Mouse (Mus musculus): Measurements from ENCODE around the gene Tor1aip1. TPM values are rescaled to one million over a fixed set of nuclear protein-coding genes. Genes with fewer than 3 reads are reported as not detected.
"Not testable (repeated sequence)": the region's sequence is repeated elsewhere in the genome, so short reads cannot be mapped to it uniquely, and the experiment has no call there.

The Tor1aip1 gene
- polyA plus RNA-seq, 1 experiment from 2014 or later = 34.5 TPM

DNA sequence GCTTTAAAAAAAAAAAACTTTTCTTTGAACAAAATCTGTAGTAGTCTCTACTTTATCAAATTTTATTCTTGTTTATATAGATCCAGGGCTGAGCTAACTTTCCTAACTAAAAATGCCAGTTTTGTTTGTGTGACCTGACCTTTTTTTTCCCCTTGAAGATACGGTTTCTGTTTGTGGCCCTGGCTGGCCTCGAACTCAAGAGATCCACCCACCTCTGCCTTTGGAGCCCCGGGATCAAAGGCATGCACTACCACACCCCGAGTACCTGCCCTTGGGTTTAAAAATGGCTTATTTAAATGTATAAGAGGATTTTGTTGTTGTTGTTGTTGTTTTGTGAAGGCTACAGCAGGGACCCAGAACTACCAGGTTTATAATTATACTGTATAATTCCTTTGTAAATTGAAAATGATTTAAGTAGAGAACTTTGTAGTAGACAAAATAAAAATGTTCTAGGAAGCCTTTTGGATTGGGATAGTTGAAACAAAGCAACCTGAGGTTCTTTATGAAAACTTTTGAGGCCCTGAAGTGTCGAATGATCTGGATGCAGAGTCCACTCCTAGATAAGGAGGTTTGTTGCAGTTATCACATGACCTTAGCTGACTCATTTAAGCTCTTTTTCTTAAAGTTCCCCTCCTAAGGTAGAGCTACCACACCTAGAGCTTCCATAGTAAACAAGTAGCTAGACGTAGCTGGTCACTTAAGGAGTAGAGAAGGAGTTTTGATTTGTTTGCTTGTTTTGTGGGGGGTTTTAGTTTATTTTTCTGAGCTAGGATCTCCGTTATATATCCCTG, 5.4 kb upstream of the Tor1aip1 start:
- Histone ChIP-seq H3K27ac (replicated peaks in 1 of 2; ENCODE audit: control insufficient read depth in 1 of 2, insufficient read depth in 1 of 2, low read depth in 2 of 2, low read length in 2 of 2) (no peak overlapping the region), H3K9ac (ENCODE audit: low read length) (peak overlapping the region; percentile 86), H3K4me1 (ENCODE audit: control insufficient read depth in 2 of 2, insufficient read depth in 2 of 2, low read length in 2 of 2) (peaks cover 2 to 35% of the 10 kb centered on the region in 2 experiments), H3K27me3 (ENCODE audit: control insufficient read depth, insufficient read depth, low read length) (no peaks in the 10 kb centered on the region), H3K36me3 (ENCODE audit: control insufficient read depth, insufficient read depth, low read length) (peaks cover 42% of the 10 kb centered on the region), H3K4me2 (ENCODE audit: low read length) (peak overlapping the region; percentile 83), H3K9me3 (ENCODE audit: control insufficient read depth, low read length) (no peaks in the 10 kb centered on the region), H3K4me3 (ENCODE audit: control insufficient read depth in 1 of 2, insufficient read depth in 1 of 2, low read depth in 1 of 2, low read length in 2 of 2) (peak overlapping the region; percentile 41 to 75)
- WGBS = 25% methylated on average over 7 of the region's 7 CpGs
- no peak for ATAC-seq (ENCODE audit: insufficient number of reproducible peaks, insufficient read depth, low FRiP score, low read depth)

DNA sequence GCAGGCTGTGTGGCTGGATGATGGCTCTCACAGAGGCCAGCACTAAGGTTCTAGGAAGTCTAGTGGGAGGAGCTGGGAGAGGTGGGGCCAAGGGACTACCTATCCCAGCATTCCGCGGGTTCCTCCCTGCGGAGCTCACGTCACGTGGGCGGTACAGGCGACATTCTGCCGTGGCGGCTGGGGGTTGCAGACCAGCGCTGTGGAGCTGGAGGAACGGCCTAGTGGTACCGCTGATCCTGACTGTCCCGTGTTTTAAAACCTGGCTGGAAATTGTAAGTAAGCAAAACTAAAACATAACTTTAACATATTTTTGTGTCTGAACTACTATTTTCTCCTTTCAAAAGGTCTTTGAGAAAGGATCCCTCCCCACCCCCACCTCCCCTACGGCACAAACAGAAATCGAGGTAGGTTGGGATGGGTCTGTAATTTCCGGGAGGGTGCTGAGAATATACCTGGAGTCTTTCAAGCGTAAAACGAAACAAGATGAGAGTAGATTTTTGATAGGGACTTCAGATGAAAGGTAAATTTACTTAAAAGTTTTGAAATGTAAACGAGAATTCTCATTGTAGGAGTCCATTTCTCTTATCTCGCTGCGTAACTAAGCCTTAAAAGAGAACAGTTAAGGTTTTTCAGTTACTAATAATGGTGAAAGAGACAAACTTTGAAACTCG, 4.6 kb upstream of the Tor1aip1 start:
- Histone ChIP-seq H3K4me3 (ENCODE audit: control insufficient read depth in 1 of 2, insufficient read depth in 1 of 2, low read depth in 1 of 2, low read length in 2 of 2) (peak overlapping the region; percentile 55 to 75), H3K9ac (ENCODE audit: low read length) (peak overlapping the region; percentile 86), H3K27me3 (ENCODE audit: control insufficient read depth, insufficient read depth, low read length) (no peaks in the 10 kb centered on the region), H3K4me1 (ENCODE audit: control insufficient read depth in 2 of 2, insufficient read depth in 2 of 2, low read length in 2 of 2) (peaks cover 2 to 34% of the 10 kb centered on the region in 2 experiments), H3K9me3 (ENCODE audit: control insufficient read depth, low read length) (no peaks in the 10 kb centered on the region), H3K27ac (replicated peaks in 1 of 2; ENCODE audit: control insufficient read depth in 1 of 2, insufficient read depth in 1 of 2, low read depth in 2 of 2, low read length in 2 of 2) (peak overlapping the region; percentile 65 to 68; a peak in 3 of 4 replicates), H3K36me3 (ENCODE audit: control insufficient read depth, insufficient read depth, low read length) (peaks cover 34% of the 10 kb centered on the region), H3K4me2 (ENCODE audit: low read length) (peak overlapping the region; percentile 83)
- peak; percentile 79 for ATAC-seq (ENCODE audit: insufficient number of reproducible peaks, insufficient read depth, low FRiP score, low read depth)
- under 1% methylated on average over 22 of the region's 22 CpGs for WGBS

DNA sequence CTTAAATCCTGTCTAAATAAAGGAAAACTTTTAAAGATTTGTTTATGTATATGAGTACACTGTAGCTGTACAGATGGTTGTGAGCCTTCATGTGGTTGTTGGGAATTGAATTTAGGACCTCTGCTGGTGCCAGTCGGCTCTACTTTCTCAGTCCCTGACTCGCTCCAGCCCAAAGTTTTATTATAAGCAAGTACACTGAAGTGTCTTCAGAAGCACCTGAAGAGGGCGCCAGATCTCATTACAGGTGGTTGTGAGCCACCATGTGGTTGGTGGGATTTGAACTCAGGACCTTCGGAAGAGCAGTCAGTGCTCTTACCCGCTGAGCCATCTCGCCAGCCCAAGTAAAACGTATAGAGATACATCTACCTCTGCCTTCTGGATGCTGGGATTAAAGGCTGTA, 3.7 kb upstream of the Tor1aip1 start:
- H3K4me2 ChIP-seq (ENCODE audit: low read length); H3K9ac ChIP-seq (ENCODE audit: low read length); H3K9me3 ChIP-seq (ENCODE audit: control insufficient read depth, low read length); ATAC-seq (ENCODE audit: insufficient number of reproducible peaks, insufficient read depth, low FRiP score, low read depth); H3K4me3 ChIP-seq (ENCODE audit: control insufficient read depth in 1 of 2, insufficient read depth in 1 of 2, low read depth in 1 of 2, low read length in 2 of 2); H3K27me3 ChIP-seq (ENCODE audit: control insufficient read depth, insufficient read depth, low read length): not testable (repeated sequence)
- H3K36me3 ChIP-seq (ENCODE audit: control insufficient read depth, insufficient read depth, low read length) = peaks cover 25% of the 10 kb centered on the region
- 60% methylated on average over 7 of the region's 7 CpGs for WGBS
- peaks cover 2 to 32% of the 10 kb centered on the region in 2 experiments for H3K4me1 ChIP-seq (ENCODE audit: control insufficient read depth in 2 of 2, insufficient read depth in 2 of 2, low read length in 2 of 2)
- H3K27ac ChIP-seq (replicated peaks in 1 of 2; ENCODE audit: control insufficient read depth in 1 of 2, insufficient read depth in 1 of 2, low read depth in 2 of 2, low read length in 2 of 2) = peak overlapping the region in 1 of 2 experiments; percentile 68; a peak in 1 of 4 replicates

DNA sequence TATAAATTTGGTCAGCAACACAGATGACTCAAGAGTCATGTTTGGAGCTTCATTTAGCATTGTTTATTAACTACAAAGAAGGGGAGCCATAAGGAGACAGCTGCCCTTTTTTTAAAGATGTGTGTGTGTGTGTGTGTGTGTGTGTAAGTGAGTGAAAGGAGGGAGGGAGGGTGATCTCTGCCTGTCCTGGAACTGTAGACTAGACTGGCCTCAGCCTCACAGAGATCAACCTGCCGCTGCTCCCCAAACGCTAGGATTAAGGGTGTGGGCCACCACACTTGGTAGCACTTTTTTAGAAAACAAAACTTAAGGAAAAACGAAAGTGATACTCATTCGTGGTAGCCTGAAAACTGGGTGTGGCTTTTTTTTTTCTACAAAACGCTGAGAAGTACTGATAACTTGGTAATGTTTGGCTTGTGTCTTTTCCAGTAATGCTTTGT, 884 bp upstream of the Tor1aip1 start:
- Histone ChIP-seq H3K27ac (replicated peaks in 1 of 2; ENCODE audit: control insufficient read depth in 1 of 2, insufficient read depth in 1 of 2, low read depth in 2 of 2, low read length in 2 of 2) (peak overlapping the region; percentile 42 to 57), H3K4me3 (ENCODE audit: control insufficient read depth in 1 of 2, insufficient read depth in 1 of 2, low read depth in 1 of 2, low read length in 2 of 2) (peak overlapping the region; percentile 14 to 78), H3K9me3 (ENCODE audit: control insufficient read depth, low read length) (no peaks in the 10 kb centered on the region), H3K36me3 (ENCODE audit: control insufficient read depth, insufficient read depth, low read length) (peaks cover 22% of the 10 kb centered on the region), H3K4me1 (ENCODE audit: control insufficient read depth in 2 of 2, insufficient read depth in 2 of 2, low read length in 2 of 2) (peaks cover 2 to 23% of the 10 kb centered on the region in 2 experiments), H3K4me2 (ENCODE audit: low read length) (peak overlapping the region; percentile 86), H3K9ac (ENCODE audit: low read length) (peak overlapping the region; percentile 90), H3K27me3 (ENCODE audit: control insufficient read depth, insufficient read depth, low read length) (no peaks in the 10 kb centered on the region)
- no peak for ATAC-seq (ENCODE audit: insufficient number of reproducible peaks, insufficient read depth, low FRiP score, low read depth)
- WGBS = 44% methylated on average over 5 of the region's 5 CpGs

DNA sequence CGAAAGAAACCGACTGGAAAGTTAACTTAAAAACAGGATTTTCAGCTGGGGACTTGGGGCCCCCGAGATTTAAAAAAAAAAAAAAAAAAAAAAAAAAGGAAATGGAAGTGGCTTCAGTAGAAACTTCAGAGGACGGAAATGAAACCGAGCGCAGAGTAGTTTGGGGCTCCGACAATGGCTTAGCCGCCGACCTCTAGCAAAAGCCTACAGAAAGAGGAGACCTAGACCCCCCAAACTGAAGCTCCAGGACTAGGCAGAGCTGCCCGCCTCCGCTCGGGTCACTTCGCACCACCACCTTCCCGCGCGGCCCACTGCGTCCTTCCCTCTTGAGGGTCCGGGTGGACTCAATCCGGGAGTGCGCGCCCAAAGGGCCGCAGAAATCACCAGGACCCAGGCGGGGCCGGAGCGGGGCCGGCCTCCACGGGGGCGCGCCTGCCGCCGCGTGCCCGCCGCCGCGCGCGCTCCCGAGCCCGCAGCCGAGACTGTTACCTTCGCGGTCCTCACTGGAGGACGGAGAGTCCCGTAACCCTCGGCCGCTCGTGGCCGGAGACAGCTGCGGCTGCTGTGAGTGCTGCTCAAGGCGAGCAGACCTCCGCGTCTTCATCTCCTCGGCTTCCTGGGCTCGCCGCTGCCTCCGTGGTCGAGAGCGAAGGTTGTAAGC, 881 bp downstream of the Tor1aip1 start, which contains the start of gene Tor1aip2:
Gene Tor1aip2 (plus strand): TSS at position 135 of the 661 bp plus-strand sequence.
- ATAC-seq (ENCODE audit: insufficient number of reproducible peaks, insufficient read depth, low FRiP score, low read depth) = peak; percentile 84
- peaks cover 2 to 14% of the 10 kb centered on the region in 2 experiments for H3K4me1 ChIP-seq (ENCODE audit: control insufficient read depth in 2 of 2, insufficient read depth in 2 of 2, low read length in 2 of 2)
- peaks cover 36% of the 10 kb centered on the region for H3K36me3 ChIP-seq (ENCODE audit: control insufficient read depth, insufficient read depth, low read length)
- H3K4me2 ChIP-seq (ENCODE audit: low read length) = peak within 1 kb of the TSS; percentile 86
- no peaks in the 10 kb centered on the region for H3K9me3 ChIP-seq (ENCODE audit: control insufficient read depth, low read length)
- H3K27me3 ChIP-seq (ENCODE audit: control insufficient read depth, insufficient read depth, low read length) = no peaks in the 10 kb centered on the region
- peak within 1 kb of the TSS; percentile 90 for H3K9ac ChIP-seq (ENCODE audit: low read length)
- peak within 1 kb of the TSS; percentile 100 for H3K27ac ChIP-seq (replicated peaks in 1 of 2; ENCODE audit: control insufficient read depth in 1 of 2, insufficient read depth in 1 of 2, low read depth in 2 of 2, low read length in 2 of 2)
- H3K4me3 ChIP-seq (ENCODE audit: control insufficient read depth in 1 of 2, insufficient read depth in 1 of 2, low read depth in 1 of 2, low read length in 2 of 2) = peak within 1 kb of the TSS; percentile 78 to 87
- under 1% methylated on average over 59 of the region's 59 CpGs for WGBS

DNA sequence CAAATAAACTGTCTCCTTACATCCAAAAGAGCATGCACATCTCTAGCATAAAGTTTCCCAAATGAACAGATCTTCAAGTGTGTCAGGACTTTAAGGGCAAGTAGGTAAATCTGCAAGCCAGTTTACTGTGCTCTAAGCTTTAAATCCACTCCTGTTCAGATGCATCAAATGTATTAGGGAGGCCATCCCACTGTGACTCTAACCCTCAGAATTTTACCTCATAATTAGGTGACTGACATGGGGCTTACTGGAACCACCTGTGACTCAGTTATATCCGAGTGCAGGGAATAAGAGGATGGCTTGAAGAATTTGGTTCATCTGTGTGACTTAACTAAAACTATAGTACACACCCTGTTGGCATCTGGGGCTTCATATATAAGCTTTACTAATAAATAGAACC, 1.6 kb downstream of the Tor1aip1 start:
- Histone ChIP-seq H3K27me3 (ENCODE audit: control insufficient read depth, insufficient read depth, low read length) (no peaks in the 10 kb centered on the region), H3K4me1 (ENCODE audit: control insufficient read depth in 2 of 2, insufficient read depth in 2 of 2, low read length in 2 of 2) (peaks cover 2 to 12% of the 10 kb centered on the region in 2 experiments; a peak in 3 of 4 replicates), H3K9ac (ENCODE audit: low read length) (peak overlapping the region; percentile 90), H3K9me3 (ENCODE audit: control insufficient read depth, low read length) (no peaks in the 10 kb centered on the region), H3K36me3 (ENCODE audit: control insufficient read depth, insufficient read depth, low read length) (peaks cover 43% of the 10 kb centered on the region), H3K4me2 (ENCODE audit: low read length) (peak overlapping the region; percentile 86), H3K27ac (replicated peaks in 1 of 2; ENCODE audit: control insufficient read depth in 1 of 2, insufficient read depth in 1 of 2, low read depth in 2 of 2, low read length in 2 of 2) (peak overlapping the region; percentile 100; a peak in 3 of 4 replicates), H3K4me3 (ENCODE audit: control insufficient read depth in 1 of 2, insufficient read depth in 1 of 2, low read depth in 1 of 2, low read length in 2 of 2) (peak overlapping the region; percentile 78 to 87; a peak in 3 of 4 replicates)
- 23% methylated on average over 1 of the region's 1 CpGs for WGBS
- ATAC-seq (ENCODE audit: insufficient number of reproducible peaks, insufficient read depth, low FRiP score, low read depth) = no peak

DNA sequence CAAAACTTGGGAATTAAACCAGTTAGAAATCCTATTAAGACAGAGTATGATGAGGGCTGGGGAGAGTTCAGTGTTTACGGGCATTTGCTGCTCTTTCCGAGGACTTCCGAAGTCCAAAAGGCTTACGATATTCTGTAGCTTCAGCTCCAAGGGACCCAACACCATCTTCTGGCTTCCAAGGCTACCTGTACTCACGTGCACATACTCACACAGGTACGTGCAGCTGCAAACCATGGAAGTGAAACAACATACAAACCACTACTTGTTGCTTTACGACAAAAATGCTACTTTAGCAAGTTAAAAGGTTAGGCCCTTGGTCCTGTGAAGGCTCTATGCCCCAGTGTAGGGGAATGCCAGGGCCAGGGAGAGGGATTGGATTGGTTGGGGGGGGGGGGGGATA, 2.4 kb downstream of the Tor1aip1 start:
- 93% methylated on average over 7 of the region's 7 CpGs for WGBS

More for the DNA sequence above, 2.4 kb downstream of the Tor1aip1 start:
- H3K27me3 ChIP-seq (ENCODE audit: control insufficient read depth, insufficient read depth, low read length) = no peaks in the 10 kb centered on the region
- H3K9ac ChIP-seq (ENCODE audit: low read length) = no peak overlapping the region
- no peak for ATAC-seq (ENCODE audit: insufficient number of reproducible peaks, insufficient read depth, low FRiP score, low read depth)
- no peaks in the 10 kb centered on the region for H3K9me3 ChIP-seq (ENCODE audit: control insufficient read depth, low read length)
- H3K27ac ChIP-seq (replicated peaks in 1 of 2; ENCODE audit: control insufficient read depth in 1 of 2, insufficient read depth in 1 of 2, low read depth in 2 of 2, low read length in 2 of 2) = no peak overlapping the region
- peaks cover 51% of the 10 kb centered on the region for H3K36me3 ChIP-seq (ENCODE audit: control insufficient read depth, insufficient read depth, low read length)
- H3K4me3 ChIP-seq (ENCODE audit: control insufficient read depth in 1 of 2, insufficient read depth in 1 of 2, low read depth in 1 of 2, low read length in 2 of 2) = no peak overlapping the region
- no peak overlapping the region for H3K4me2 ChIP-seq (ENCODE audit: low read length)
- peaks cover 2 to 12% of the 10 kb centered on the region in 2 experiments; a peak in 3 of 4 replicates for H3K4me1 ChIP-seq (ENCODE audit: control insufficient read depth in 2 of 2, insufficient read depth in 2 of 2, low read length in 2 of 2)

Data from heart, embryonic 14.5 days (tissue).